Mouse (Mus musculus): ENCODE measurements at regions not wholly inside any gene's neighbourhood (a gene's known extent, or its start where the extent isn't known, plus 50 kb on each side); places are given as distances from the start of the nearest gene placed in this dataset.

- DNase-seq: peak; percentile 41
These were observed 109.0 kb upstream of the Egln3 start for GRCm38 (mm10) chr12:54312522-54313210.

DNA sequence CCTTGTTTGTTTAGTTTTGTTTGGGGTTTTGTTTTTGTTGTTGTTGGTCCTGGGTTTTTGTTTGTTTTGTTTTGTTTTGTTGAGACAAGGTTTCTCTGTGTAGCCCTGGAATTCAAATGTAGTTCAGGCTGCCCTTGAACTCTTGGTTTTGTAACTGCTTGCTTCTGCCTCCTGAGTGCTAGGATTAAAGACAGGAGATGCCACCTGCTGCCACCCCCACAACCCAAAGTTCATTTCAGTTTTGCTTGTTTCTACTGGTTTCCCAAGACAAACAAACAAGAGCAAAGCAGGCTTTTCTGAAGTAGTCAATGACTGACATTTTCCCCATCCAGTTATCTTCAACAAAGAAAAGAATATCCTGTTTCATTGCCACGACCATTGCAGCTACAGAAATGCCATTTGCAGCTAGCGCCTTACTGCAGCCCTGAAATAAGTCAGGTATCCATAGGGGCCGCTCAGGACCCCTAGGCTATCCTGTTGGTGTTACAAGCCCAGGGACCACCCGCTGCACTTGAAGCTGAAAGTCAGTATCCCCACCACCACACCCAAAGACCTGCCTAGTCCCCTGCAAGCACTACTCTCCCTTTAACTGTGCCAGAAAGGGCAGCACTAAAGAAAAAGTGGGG lies 108.3 kb upstream of the Egln3 start:
- DNase-seq: no peak

- DNase-seq: no peak
These were observed 106.2 kb upstream of the Egln3 start for GRCm38 (mm10) chr12:54309874-54310273.

DNA sequence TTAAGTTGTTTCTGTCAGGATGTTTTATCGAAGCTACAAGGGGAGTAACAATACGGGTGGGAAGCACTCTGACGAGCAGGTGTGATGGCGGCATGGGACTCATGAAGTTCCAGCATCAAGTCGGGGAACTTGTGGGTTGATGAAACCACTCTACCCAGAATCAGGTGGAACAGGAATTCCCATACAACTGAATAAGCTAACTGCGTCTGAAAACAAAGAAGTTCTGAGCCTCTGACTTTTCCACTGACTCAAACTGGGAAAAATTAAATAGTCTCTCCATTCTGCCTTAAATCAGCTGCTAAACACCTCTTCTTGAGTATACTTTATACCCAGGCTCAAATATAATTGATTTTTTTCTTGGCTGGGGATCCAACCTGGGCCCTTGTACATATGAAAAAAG lies 105.6 kb upstream of the Egln3 start:
- DNase-seq: no peak

- DNase-seq: no peak
These were observed 101.5 kb upstream of the Egln3 start for GRCm38 (mm10) chr12:54305135-54305630.

DNA sequence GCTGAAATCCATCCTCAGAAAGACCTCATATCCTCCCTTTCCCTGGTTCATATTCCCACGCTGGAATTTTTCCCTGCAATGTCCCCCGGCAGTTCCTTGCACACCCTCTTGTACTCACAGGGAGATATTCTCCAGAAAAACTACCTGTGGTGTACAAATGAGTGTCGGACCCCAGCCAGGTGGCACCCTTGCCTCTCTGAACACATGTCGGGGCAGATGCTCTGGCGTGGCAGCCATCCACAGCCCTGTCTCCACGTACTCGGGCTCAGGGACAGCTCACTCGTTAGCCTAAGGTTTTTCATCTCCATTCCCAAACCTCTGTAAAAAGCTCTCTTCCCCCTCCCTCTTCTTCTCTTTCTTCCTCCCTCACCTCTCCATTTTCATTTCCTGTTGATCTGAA lies 100.1 kb upstream of the Egln3 start:
- DNase-seq: no peak

DNA sequence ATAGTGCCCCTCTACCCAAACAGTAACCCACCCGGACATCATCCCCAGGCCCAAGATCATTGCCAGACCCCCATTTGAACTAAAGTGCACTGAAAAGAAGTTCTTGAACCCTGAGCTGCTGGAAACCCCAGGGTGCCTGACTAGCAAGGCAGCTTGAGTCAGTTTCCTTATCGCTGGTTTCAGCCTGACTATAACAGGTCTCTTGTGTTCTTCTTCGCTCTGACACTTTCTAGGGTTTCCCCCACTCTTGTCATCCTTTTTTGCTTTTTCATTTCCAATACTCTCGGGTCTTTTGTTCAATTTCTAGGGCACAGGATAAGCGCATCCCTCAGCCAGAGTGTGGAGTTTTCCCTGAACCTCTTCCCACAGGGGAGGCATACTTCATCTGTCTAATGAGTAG lies 95.8 kb upstream of the Egln3 start:
- DNase-seq: no peak

- no peak for DNase-seq
These were observed 89.6 kb upstream of the Egln3 start for GRCm38 (mm10) chr12:54293248-54293647.

DNA sequence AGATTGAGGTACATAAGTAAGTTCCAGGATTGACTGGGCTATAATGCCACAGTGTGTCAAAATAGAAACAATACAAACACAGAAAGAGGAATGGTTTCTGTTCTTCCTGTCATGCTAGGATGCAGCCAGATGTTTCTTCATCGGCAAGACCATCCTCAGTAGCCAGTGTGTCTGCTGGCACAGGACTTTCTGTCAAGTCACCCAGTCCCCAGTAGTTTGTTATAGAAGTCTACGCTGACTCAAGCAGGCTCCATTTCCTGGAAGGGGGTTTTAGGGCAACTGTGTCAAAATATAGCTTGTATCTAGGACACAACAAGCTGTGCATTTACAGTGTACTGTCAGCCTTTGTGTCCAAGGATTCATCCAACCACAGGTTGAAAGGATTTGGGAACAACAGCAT lies 86.7 kb upstream of the Egln3 start:
- DNase-seq: no peak

- DNase-seq: no peak
These were observed 85.1 kb upstream of the Egln3 start for GRCm38 (mm10) chr12:54288747-54289146.

DNA sequence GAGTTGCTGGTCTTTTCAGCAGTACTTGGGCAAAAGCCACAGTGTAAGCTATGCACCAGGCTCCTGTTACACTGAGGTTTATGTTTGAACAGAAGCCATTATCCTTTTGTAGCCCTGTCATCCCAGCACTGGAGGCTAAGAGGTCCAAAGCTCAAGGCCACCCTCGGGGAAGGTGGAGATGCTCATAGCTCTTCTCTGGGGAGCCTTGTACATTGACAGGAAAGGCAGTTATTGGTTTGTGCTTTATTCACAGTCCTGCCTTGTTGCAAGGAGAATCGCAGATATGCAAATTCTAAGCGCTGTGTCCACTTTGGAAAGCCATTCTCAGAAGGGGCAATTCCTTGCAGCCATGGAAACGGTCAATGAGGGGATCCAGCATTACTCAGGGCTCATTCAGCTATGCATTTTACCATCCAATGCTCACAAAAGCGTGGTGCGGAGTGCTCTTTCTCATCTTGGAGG lies 84.4 kb upstream of the Egln3 start:
- DNase-seq: no peak

DNA sequence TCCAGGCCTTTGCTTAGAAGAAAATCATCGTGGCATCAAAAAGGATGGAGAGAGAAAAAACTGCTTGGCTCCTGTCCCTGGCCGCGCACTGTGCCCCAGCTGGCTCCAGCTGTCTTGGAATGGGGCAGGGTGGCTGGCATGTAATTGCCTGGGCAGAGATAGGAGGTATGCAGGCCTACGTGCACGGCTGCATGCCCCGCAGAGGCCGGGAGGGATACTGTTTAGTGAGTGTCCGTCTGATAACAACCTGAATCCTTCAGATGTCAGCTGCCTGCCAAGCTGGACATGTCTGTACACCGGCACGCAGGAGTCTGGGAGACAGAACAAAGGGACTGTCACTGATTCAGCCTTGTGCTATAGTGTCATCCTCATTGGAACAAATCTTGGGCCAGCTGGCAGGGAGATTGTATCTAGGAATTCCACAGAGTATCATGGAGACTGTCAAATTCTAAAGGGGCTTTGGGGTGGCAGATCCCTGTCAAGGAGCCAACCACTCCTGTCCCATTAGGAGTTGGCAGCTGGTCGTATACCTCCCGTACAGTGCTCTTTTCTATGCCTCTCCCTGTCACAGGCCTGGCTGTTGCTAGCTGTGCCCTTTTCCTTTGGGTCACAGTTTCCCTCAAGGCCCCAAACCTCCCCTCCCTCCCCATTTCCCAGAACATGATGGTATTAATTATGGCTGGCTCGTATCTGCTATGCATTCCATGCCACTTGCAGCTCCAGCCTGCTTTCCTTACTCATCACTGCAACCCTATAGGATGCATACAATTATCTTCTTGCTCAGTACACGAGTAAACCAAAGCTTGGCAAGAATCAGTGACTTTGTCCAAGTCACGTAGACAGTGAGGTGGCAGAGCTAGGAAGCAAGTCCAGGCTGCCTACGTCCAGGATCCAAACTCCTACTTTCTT lies 83.5 kb upstream of the Egln3 start:
- DNase-seq: no peak

GRCm38 (mm10) chr12:54283646-54284045 lies 80.0 kb upstream of the Egln3 start:
- no peak for DNase-seq

DNA sequence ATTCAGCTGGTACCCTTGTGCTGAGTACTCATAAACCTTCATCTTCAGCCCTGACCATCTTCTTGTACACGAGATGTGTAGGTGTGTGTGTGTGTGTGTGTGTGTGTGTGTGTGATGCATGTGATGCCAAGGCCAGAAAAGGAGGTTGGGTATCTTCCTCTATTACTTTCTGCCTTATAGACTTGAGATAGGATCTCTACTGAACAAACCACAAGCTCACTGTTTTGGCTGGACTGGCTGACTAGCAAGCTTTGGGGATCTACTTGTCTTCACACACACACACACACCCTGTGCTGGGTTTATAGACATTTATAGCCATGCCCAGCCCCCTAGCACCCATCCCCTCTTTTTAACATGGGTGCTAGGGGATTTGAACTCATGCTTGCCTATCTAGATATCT lies 79.4 kb upstream of the Egln3 start:
- no peak for DNase-seq

GRCm38 (mm10) chr12:54282281-54282921 lies 78.7 kb upstream of the Egln3 start:
- DNase-seq: no peak

- no peak for DNase-seq
These were observed 76.8 kb upstream of the Egln3 start for GRCm38 (mm10) chr12:54280457-54280856.

DNA sequence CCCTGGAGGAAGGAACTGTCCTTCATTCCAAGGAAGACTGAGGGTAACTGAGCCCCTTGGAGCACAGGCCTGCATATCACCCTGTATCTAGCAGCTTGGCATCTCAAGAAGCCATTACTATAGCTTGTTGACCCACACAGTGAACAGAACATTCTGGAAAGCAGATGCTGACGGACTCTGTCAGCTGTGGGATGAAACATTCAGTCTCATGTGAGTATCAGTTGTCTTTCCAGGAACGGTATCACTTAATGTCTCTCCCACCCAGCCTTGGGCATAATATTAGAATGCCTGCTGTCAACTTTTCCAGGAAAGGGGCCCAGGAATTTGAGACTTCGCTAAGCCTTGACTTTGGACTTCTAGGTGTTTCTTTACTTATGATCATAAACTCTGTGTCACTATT lies 76.3 kb upstream of the Egln3 start:
- DNase-seq: no peak

DNA sequence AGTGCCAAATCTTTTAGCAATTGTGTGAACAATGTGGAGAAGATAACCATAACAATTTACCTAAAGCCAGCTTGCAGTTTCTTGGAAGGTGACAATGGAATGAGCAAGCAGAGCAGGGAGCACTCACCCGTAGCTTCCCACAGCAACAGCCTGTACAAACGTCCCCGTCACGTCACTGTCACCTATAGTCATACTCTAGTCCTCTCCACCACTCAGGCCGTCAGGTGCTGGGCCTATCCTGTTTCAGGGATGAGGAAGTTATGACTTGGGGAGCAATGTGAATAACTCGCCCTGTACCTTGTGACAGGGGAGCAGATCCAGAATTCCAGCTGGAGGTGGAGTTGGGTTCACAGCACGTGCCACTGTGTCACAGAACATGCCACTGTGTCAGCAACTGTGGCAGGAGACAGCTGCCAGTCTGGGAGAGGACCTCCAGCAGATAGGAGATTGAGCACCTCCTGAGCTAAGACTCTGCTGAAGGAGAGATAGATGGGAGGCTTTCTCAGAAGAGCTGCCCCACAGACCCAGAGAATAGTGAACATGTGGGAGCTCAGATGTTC lies 73.4 kb upstream of the Egln3 start:
- no peak for DNase-seq

DNA sequence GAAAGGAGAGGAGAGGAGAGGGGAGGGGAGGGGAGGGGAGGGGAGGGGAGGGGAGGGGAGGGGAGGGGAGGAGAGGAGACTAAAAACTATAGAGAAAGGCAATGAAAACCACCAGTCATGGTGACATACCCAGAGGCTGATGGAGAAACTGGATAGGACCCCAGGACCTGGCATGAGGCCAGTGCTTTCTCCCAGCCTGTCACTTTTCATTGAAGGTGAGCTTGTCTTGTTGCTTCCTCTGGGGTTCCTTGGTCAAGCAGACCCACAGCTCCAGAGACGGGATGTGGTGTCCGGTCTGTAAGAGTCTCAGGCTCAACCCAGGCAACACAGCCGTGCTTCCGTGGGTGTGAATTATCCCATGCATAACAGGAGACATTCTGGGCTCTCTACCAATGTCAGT lies 69.8 kb upstream of the Egln3 start:
- DNase-seq: no peak

GRCm38 (mm10) chr12:54272696-54273095 lies 69.0 kb upstream of the Egln3 start:
- no peak for DNase-seq

DNA sequence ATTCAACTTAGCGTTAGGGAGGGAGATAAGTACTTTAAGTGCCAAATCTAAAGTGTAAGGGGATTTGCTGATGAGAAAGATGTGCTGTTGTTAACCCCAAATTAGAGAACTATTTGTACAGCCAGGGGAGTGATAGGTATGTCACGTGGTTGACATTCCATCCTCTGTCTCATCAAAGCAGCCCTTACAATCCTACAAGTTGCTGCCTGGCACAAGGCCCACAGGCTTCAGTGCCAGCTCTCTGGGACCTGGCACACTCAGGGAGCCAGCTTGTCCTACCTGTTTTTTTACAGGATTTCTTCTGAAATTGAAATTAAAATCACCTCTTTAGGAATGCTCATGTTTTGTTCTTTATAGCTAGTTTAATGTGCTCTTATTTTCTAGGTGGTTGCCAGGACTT lies 68.6 kb upstream of the Egln3 start:
- DNase-seq: peak; percentile 52

DNA sequence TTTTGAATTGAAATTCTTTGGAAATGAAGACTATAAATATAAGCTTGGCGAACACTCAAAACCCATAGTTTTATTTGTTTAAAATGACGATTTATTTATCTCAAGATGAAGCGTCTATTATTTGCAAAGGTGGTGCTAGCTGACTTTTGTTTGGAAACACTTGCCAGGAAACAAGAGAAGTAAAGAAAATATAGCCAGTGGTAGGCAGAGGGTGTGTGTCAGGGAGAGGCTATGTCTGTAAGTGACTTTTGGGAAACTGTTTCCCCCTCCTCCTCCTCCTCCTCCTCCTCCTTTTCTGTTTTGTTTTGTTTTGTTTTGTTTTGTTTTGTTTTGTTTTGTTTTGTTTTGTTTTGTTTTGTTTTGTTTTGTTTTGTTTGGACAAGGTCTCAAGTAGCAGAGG lies 62.2 kb upstream of the Egln3 start:
- DNase-seq: no peak
